ENCODE assay signal across 8 mouse cellular contexts in the genomic region with DNA sequence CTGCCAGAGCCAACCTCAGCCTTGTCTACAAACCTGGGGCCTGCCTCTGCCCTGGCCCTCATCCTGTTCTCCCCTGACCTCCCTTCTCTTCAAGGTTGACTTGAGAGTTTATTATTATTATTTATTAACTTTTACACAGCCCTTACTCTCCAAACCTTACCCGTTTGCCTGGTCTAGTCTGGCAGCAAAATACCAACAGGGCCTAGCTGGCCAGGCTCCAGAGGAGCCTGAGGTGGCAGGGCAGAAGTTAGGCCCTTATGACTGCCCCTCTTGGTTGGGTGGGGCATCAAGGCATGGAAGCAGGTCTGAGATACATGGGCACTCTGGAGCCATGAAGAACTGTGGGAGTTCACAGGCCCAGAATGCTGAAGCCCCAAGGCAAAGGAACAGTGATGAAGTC. TPM values are rescaled to one million over a fixed set of nuclear protein-coding genes. Genes with fewer than 3 reads are reported as not detected.
DNase-seq lines count a peak whose midpoint lies in the region; ATAC-seq and TF ChIP-seq lines count a peak whose summit lies in the region.

No protein-coding gene starts in this region.

- H3K4me2 ChIP-seq in hindbrain, postnatal 0 days (ENCODE audit: low read depth, low read length), result peak overlapping the region; percentile 85; the same call in 1 of the 2 replicates

- in situ Hi-C loops in Patski (cut with MboI; ENCODE audit: low pct_unique_long_range_greater_than_20kb), result no loop called here

- no peak for TF ChIP-seq CTCF in Patski (IDR thresholded peaks at IDR 0.05)
- TF ChIP-seq CTCF in hindbrain, postnatal 0 days (IDR thresholded peaks at IDR 0.05; ENCODE audit: low read depth), result no peak

- 30% methylated on average over 1 of the region's 1 CpGs for WGBS in hindbrain, postnatal 0 days

- H3K27ac ChIP-seq in hindbrain, postnatal 0 days, result peak overlapping the region; percentile 79

- H3K9me3 ChIP-seq in hindbrain, postnatal 0 days (ENCODE audit: low read length), result no peaks in the 10 kb centered on the region

- peaks cover 55% of the 10 kb centered on the region for H3K4me1 ChIP-seq in hindbrain, postnatal 0 days (ENCODE audit: insufficient read depth, low read length)

- CTCF ChIA-PET in Patski (lab: Charles Lee), result interaction anchor here (1.2 to 8.1 kb wide), 4 partner anchors 15 to 101 kb away, joined by 3 to 73 read pairs (median 37); no protein-coding TSS in a partner anchor

- ATAC-seq in Patski, result peak; percentile 23
- no peak for ATAC-seq in hindbrain, postnatal 0 days

- no peaks in the 10 kb centered on the region for H3K27me3 ChIP-seq in Patski
- H3K27me3 ChIP-seq in hindbrain, postnatal 0 days (ENCODE audit: insufficient read depth, low read length), result no peaks in the 10 kb centered on the region

- H3K9ac ChIP-seq in hindbrain, postnatal 0 days (replicated peaks; ENCODE audit: low read length), result 0 out of 2 replicates have a peak overlapping the region, but pooled peaks have one; percentile 2

- peak; percentile 29 for DNase-seq in adrenal gland, postnatal 14 days
- no peak for DNase-seq in adrenal gland, postnatal 25 days
- DNase-seq in Patski (ENCODE audit: low read depth, low spot score) (no peak), MN1 (ENCODE audit: low spot score) (no peak)
- no peak for DNase-seq in hindbrain, postnatal 0 days (ENCODE audit: low spot score)
- peak; percentile 26 to 66 for DNase-seq in lung, postnatal 4 days
- no peak for DNase-seq in ovary, postnatal 10 days (ENCODE audit: low spot score)
- DNase-seq in gastrocnemius, adult 18-20 months (ENCODE audit: low spot score), result no peak

- POLR2A ChIA-PET in Patski (lab: Charles Lee), result interaction anchor here (8.3 to 19.4 kb wide), 2 partner anchors 10 to 21 kb away, joined by 52 to 388 read pairs; no protein-coding TSS in a partner anchor

- peaks cover 12% of the 10 kb centered on the region for H3K36me3 ChIP-seq in hindbrain, postnatal 0 days (ENCODE audit: insufficient read depth, low read length)

- no peak overlapping the region for H3K4me3 ChIP-seq in hindbrain, postnatal 0 days (ENCODE audit: low read length)

RNA-seq across cellular contexts. Expression of a gene that starts 6.3 kb away (rescaled TPM):
- total RNA-seq in adrenal gland, postnatal 14 days (2021), result 39.3 and 44.9 TPM in 2 replicates
- 50.9 and 52.6 TPM in 2 replicates for total RNA-seq in adrenal gland, postnatal 25 days (2021)
- 89.9 TPM for polyA plus RNA-seq in Patski (2021)
- 108 and 115 TPM in 2 replicates for total RNA-seq in hindbrain, postnatal 0 days (2014; rRNA removed)
- 28.8 and 29.7 TPM in 2 replicates for polyA plus RNA-seq in hindbrain, postnatal 0 days (2015; fragmentation: Nextera tagmentation; extraction: Ambion mirVana)
- total RNA-seq in gastrocnemius, adult 18-20 months (2021), result 10 to 100 TPM; 17.6 to 22.5 TPM

Comparison
In these comparisons a context has a peak if more than half of its experiments do, and no peak if none do; other contexts are left out.
1. DNase-seq: peak in adrenal gland, postnatal 14 days (single experiment) and lung, postnatal 4 days (2 of 2); none in adrenal gland, postnatal 25 days (single experiment), Patski (single experiment), hindbrain, postnatal 0 days (single experiment), MN1 (single experiment), ovary, postnatal 10 days (single experiment) and gastrocnemius, adult 18-20 months (single experiment).